Mouse (Mus musculus) lung, adult 18-20 months (tissue): ENCODE data around the gene Zbtb4.
A peak's percentile ranks its signal among the peaks of the same experiment; 100 is the strongest.

Experiments
- DNase-seq, 2 experiments: peaks; one replicate each; pipeline ENCODE4 v3.0.0; 2022; ENCODE audit warnings: mixed read lengths in 2 of 2

Zbtb4 gene

DNA sequence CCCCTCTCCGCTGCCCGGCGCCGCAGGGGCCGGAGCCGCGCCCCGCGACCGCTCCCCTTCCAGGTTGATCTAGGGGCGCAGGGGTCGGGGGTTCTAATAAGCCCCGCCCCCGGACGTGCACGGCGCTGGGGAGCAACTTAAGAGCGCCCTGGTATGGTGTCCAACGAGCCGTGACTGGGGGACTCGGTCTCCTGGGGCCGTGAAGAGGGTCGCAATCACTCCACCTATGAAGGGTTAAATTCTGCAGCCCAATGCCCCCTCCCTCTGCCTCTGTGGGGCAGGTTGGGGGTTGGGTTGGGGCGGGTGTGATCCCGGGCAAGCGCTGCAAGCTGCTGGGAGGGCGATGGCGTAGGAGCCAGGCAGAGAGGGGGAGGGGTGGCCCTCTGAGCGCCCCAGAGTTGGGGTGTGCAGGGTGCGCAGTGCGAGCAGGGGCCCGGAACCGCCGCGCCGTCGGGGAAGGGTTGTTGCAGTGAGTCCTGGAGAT is 456 bp downstream of the Zbtb4 start:
- peak; percentile 80 to 84 for DNase-seq

GRCm38 (mm10) chr11:69766872-69767624 is 1.3 kb downstream of the Zbtb4 start:
- DNase-seq = peak; percentile 46 to 54

DNA sequence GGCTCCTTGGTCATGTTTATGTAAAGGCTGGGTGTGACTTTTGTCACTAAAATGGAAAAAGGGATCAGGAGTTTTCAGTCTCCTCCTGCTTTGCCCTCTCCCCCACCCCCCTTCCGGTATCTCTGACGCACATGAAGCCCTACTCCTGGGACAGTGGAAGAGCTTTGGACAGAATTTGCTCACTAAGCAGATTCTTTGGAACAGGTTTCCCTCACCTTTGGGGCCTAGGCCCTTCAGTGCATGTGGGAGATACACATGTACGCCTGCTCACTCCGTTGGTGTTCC is 1.9 kb downstream of the Zbtb4 start:
- peak; percentile 37 to 71 for DNase-seq

- DNase-seq = no peak
Measured at GRCm38 (mm10) chr11:69774961-69775360, 9.2 kb downstream of the Zbtb4 start.

DNA sequence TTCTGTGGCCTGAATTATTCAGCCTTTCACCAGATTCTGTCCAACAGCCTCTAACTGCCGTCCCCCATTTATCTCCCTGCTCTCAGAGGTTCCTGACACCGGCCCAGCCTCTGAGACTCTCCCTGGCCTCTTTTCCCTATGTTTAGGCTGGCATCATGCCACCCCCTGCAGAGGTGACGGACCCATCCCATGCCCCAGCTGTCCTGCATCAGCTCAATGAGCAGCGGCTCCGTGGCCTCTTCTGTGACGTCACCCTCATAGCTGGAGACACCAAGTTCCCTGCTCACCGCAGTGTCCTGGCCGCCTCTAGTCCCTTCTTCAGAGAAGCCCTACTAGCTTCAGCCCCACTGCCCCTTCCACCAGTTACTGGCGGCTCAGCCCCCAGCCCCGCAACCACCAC is 10.0 kb downstream of the Zbtb4 start:
- no peak for DNase-seq

- DNase-seq = no peak
Measured at GRCm38 (mm10) chr11:69776488-69776887, 10.8 kb downstream of the Zbtb4 start.

GRCm38 (mm10) chr11:69777504-69778257 is 12.0 kb downstream of the Zbtb4 start:
- peak in 1 of 2 experiments; percentile 44 for DNase-seq

- DNase-seq = no peak
Measured at GRCm38 (mm10) chr11:69778258-69778982, 12.7 kb downstream of the Zbtb4 start.

DNA sequence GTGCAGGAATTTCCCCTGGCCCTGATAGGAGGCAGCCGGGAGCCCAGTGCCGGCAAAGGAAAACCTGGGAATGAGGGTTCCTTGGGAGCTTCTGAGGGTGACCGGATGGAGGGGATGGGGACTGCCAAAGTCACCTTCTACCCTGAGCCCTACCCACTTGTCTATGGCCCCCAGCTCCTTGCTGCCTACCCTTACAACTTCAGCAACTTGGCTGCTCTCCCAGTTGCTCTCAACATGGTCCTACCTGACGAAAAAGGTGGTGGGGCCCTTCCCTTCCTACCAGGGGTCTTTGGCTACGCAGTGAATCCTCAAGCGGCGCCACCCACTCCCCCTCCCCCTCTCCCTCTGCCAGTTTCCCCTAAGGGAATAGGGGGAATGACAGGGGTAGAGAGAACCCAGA is 13.3 kb downstream of the Zbtb4 start:
- DNase-seq = no peak

- no peak for DNase-seq
Measured at GRCm38 (mm10) chr11:69781828-69782227, 16.1 kb downstream of the Zbtb4 start.

DNA sequence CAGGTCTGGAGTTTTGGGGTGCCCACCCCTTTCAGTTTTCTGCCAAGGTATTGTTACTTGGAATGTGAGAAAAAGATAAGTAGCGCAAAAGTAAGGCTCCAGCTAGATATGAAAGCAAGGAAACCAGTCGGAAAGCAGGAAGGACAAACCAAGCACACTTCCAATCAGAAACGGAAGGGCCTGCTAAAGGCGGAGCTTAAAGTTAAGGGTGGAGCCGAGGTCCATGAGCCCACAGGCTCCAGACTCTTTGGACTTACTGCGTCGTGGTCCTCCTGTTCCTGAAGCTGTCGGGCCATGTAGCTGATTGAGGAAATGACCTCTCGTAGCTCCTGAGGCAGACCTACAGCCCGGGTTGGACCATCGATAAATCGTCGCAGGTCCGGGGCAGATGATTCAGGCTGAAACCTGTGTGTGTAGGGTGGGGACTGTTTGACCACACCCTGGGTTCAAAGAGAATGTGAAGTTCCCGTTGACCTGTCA is 19.1 kb downstream of the Zbtb4 start:
- DNase-seq = peak; percentile 76 to 82

DNA sequence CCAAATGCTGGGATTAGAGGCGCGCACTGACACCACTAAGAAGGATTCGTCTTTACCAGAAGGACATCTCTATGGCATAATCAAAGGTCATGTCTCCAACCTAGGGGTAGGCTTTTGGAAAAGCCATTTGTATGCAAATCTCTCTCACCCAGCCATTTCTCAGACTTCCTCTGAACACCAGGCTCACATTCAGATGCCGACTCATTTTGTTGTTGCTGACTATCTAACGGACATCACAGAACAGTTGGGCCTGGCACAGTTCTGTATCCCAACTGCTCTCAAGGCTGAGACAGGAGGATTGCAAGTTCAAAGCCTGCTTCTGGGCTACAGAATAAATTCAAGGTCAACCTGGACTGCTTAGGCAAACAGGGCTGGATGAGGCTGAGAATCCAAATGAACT is 21.6 kb downstream of the Zbtb4 start:
- DNase-seq = no peak

DNA sequence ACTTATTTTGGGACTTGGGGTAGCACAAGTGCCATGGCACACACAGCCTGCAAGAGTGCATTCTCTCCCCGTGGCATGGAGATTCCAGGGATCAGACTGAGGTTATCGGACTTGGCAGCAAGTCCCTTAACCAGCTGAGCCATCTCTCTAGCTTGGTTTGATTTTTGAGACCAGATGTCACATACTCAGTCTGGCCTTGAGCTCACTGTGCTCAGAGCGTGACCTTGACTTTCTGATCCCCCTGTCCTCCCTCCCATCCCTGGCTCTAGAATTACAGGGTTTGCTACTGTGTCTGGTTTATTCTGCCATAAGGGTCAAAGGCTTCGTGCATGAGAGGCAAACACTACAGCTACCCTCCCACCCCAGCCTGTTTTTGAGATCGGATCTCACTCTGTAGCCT is 23.7 kb downstream of the Zbtb4 start:
- DNase-seq = no peak

DNA sequence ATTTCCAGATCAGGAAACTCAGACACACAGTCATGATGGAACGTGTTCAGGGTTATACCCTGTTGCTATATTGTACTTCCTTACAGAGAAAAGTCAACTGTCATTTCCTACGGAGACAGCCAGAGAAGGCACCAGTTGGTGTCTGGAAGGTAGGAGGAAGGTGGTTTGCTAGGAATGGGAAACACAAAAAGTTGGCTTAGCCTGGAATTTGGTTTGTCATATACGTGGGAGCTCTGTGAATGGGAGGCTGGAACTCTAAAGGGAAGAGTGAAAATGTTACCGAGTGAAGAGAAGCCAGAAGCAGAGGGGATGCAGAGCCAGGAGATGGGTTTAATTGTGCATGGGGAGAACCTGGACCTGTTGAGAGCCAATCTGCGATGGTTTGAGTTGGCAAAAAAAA is 25.7 kb downstream of the Zbtb4 start:
- DNase-seq = no peak

DNA sequence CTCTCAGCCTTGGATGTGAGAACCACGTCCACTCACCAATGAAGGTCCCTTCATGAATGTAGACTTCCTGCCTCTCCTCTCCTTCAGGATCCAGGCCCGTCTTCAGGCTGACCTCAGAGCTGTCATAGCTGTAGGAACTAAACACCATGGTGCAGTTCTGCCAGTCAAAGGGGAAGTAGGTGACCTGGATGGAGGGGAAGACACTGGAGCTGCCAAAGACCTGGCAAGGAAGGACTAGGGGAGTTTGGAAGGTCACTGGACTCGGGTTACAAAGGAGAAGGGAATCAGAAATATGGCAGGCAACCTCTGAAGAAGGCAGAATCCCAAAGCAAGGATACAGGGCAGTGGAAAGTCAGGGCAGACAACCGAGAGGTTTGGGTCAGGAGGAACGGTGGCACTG is 27.7 kb downstream of the Zbtb4 start:
- DNase-seq = no peak

DNA sequence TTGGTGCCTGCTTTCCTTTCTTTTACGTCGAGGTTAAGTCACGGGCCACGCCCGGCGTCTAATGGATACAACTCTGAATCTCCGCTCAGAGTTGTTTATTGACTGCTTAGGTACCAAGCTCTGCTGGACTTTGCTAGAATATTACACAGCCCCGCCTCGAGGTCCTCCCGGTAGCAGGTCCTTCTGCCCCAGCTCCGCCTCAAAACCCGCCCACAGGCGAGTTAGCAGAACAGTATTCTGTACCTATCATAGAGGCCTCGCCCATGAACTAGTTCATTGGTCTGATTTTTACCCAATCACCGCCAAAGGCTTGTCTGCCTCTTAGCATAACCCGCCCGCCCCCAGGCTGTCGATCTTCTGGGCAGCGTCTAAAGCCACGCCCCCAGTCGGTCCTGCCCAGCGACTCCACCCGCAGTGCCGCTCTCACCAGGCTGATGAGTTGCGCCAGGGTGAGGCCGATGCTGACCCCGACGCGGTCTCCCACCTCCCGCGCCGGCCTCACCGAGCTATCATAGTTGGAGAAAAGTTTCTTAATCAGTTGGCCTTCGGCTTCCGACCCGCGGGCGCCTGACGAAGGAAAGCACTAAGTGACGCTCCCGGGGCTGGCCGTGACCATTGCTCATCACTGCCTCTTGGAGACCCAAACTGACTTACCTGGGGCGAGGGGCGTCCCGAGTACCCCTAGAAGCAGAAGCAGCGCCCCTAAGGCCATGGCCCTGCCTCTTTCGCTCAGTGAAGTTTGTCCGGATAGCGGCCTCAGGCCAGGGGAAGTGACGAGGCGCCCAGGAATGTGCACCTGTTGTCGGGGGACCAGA is 29.7 kb downstream of the Zbtb4 start, which contains the start of gene Chrnb1:
Chrnb1 (minus strand) TSS at position 776 of the 815 bp plus-strand sequence.
- peak; percentile 98 to 99 for DNase-seq

- no peak for DNase-seq
Measured at GRCm38 (mm10) chr11:69795983-69796435, 30.3 kb downstream of the Zbtb4 start.

DNA sequence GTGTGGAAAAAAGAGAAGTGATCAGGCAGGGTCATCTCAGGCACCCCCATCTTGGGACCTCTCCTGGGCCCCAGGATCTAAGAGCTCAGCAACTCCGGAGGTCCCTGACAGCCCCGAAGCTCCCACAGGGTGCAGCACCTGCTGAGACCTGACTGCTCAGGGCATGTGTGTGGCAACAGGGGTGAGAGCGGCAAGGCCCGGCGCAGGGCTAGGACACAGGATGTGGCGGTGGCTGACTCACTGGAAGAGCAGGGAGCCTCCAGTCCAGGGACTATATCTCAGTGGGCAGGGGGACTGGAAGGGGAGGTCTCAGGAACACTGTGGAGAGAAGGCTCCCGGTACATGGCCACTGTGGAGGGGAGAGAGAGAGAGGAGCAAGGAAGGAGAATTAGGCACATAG is 32.2 kb downstream of the Zbtb4 start:
- DNase-seq = no peak

- DNase-seq = no peak
Measured at GRCm38 (mm10) chr11:69799394-69800137, 33.9 kb downstream of the Zbtb4 start.

DNA sequence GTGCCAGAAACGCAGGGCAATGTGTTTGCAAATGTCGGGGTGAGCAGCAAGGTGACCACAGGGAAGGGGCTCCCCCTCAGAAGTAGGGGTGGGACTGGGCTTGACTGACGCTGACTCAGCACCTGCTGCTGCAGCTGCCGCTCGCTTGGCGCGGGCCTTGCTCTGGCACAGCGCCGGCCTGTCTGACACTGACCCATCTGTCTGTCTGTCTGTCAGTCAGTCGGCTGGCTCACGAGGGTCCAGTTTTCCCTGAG is 34.4 kb downstream of the Zbtb4 start:
- no peak for DNase-seq

- DNase-seq = peak in 1 of 2 experiments; percentile 64
Measured at GRCm38 (mm10) chr11:69800392-69801197, 34.9 kb downstream of the Zbtb4 start.
